Mouse (Mus musculus) gastrocnemius, adult 8-10 months (tissue): ENCODE measurements around the gene C3ar1. TPM values are rescaled to one million over a fixed set of nuclear protein-coding genes. Genes with fewer than 3 reads are reported as not detected.

ENCODE experiments used
- DNase-seq, 2 experiments: peaks; one replicate each; pipeline ENCODE4 v3.0.0; 2022; ENCODE audit warnings: low spot score in 2 of 2
- microRNA-seq: library from miRNA; unstranded; fragments of <30 nt; microRNA quantifications from one replicate; pipeline ENCODE4 v1.2.0, GENCODE M21; 2022
- total RNA-seq, 4 experiments: library from RNA; stranded (reverse); gene quantifications; 2 replicates each; pipeline ENCODE4 v1.2.4; 2022

The C3ar1 gene
- total RNA-seq, 4 experiments from 2014 or later = 0.15 to 0.83 (median 0.42) TPM

GRCm38 (mm10) chr6:122800640-122801300 lies 55.2 kb downstream of the C3ar1 start:
- DNase-seq = no peak

Small RNA genes within 50 kb of the gene (microRNA-seq; reads per million reads assigned to microRNA genes)
- not detected for gene Mir7231

Other genes starting within 250 kb of the C3ar1 start
- gene Gdf3, start 246.1 kb downstream of the C3ar1 start, total RNA-seq = not detected
- gene Dppa3, start 229.8 kb downstream of the C3ar1 start, total RNA-seq = not detected
- gene Nanog, start 148.7 kb downstream of the C3ar1 start, total RNA-seq = not detected
- 10 to 100 TPM in 2 of 4 experiments, 1 to 10 TPM in 2; 3.6 to 12.3 (median 10.4) TPM for gene Slc2a3, start 54.5 kb downstream of the C3ar1 start, total RNA-seq
- 10 to 100 TPM; 23.3 to 27.1 (median 26.4) TPM for gene Foxj2, start 36.2 kb downstream of the C3ar1 start, total RNA-seq
- gene Necap1, start 18.3 kb upstream of the C3ar1 start, total RNA-seq = 10 to 100 TPM; 11.2 to 15.9 (median 12.1) TPM
- 1 to 10 TPM in 1 of 4 experiments, under 1 TPM in 2, not detected in 1; 0.46 to 1.3 (median 0.91) TPM for gene Clec4a1, start 65.7 kb upstream of the C3ar1 start, total RNA-seq
- gene Clec4a3, start 96.4 kb upstream of the C3ar1 start, total RNA-seq = under 1 TPM in 3 of 4 experiments, not detected in 1; 0.21 to 0.44 (median 0.34) TPM
- not detected for gene Clec4a4, start 134.2 kb upstream of the C3ar1 start, total RNA-seq
- not detected for gene Clec4b1, start 193.8 kb upstream of the C3ar1 start, total RNA-seq